Mouse (Mus musculus): ENCODE measurements at regions not wholly inside any gene's neighbourhood (a gene's known extent, or its start where the extent isn't known, plus 50 kb on each side); places are given as distances from the start of the nearest gene placed in this dataset.
A peak's percentile ranks its signal among the peaks of the same experiment; 100 is the strongest.
"Not testable (repeated sequence)": the region's sequence is repeated elsewhere in the genome, so short reads cannot be mapped to it uniquely, and the experiment has no call there.

DNA sequence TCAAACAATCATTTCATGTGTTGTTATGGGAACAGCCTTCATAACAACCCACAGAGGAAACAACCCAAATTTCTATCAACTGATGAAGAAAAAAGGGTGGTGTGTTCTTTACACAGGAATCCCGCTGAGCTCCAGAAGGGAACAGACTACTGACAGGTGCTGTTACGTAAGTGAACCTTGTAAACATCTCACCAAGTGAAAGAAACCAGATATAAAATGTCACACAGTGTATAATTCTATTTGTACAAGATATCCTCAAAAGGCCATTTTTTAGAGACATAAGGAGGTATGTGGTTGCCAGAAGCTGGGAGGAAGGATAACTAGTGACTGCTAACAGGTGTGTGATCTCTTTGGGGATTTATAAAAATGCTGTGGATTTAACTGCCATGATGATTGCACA, 119.9 kb downstream of the Plod2 start:
- no peak for DNase-seq (ENCODE audit: low read depth, low spot score)

GRCm38 (mm10) chr9:92667361-92667881, 125.4 kb downstream of the Plod2 start:
- no peak for DNase-seq (ENCODE audit: low read depth, low spot score)

DNA sequence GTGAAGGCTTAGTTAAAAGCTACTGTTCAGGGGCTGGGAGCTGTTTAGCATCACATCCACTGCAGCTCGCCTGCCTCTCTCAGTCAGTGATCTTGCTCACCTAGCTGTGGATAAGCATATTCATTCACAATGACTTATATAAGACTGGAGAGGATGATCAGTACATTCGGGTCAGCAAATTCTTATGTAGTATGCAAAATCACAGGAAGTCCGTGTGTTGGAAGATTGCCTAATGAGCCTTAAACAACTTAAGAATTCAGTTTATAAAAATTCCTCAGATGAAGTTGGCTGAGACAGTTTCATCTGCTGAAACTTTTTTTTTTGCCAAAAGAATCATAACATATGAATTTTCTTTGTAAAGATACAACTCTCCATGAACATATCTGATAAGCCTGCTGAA, 129.9 kb downstream of the Plod2 start:
- no peak for DNase-seq (ENCODE audit: low read depth, low spot score)

DNA sequence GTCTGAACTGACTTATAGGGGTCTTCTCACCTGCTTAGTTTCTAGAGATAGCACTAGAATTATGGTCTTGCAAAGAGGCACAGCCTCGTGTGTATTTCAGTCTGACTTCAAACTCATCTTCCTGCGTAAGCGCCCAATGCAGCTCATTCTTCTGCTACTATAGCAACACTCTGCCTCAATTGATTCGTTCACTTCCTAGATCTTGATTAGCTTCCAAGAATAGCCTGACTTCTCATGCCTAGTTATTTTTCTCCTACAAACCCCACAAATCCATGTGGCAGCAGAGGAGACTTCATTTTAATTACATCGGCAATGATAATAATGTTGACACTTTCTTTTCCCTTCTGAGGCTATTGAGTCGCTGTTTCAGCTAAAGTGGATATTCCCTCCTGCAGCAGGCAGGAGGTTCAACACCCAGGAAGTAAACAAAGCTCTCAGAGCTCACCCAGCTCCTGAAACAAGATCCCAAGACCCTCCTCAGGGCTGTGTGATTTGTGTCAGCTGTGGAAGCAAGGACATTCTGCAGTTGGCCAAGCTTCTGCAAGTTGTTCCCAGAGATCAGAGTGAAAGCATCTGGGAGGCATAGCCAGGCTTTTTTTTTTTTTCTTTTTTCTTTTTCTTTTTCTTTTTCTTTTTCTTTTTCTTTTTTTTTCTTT, 152.5 kb downstream of the Plod2 start:
- no peak for DNase-seq (ENCODE audit: low read depth, low spot score)

GRCm38 (mm10) chr9:92697971-92698370, 155.9 kb downstream of the Plod2 start:
- no peak for DNase-seq (ENCODE audit: low read depth, low spot score)

DNA sequence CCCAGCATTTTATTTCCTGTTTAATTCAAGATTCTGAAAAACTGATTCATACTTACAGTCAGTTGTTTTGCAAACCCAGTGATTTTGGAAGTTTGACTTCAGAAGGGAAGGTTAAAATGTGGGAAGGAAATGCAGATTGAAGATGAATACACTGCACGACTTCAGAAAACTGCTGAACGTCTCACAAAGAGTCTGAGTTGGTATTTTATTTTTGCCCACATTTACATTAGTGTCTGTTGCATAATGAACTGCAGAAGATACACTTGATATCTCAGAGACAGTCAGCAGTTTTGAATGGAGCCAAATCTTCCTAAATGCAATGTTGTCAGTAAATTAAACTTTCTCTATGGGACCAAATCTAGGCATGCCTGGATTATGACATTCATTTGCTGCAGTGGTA, 162.7 kb downstream of the Plod2 start:
- DNase-seq (ENCODE audit: low read depth, low spot score): no peak

- DNase-seq (ENCODE audit: low read depth, low spot score): no peak
Observed at GRCm38 (mm10) chr9:92707011-92707410, 165.0 kb downstream of the Plod2 start.

GRCm38 (mm10) chr9:92717176-92717575, 175.2 kb downstream of the Plod2 start:
- no peak for DNase-seq (ENCODE audit: low read depth, low spot score)

GRCm38 (mm10) chr9:92718337-92718736, 176.3 kb downstream of the Plod2 start:
- no peak for DNase-seq (ENCODE audit: low read depth, low spot score)

DNA sequence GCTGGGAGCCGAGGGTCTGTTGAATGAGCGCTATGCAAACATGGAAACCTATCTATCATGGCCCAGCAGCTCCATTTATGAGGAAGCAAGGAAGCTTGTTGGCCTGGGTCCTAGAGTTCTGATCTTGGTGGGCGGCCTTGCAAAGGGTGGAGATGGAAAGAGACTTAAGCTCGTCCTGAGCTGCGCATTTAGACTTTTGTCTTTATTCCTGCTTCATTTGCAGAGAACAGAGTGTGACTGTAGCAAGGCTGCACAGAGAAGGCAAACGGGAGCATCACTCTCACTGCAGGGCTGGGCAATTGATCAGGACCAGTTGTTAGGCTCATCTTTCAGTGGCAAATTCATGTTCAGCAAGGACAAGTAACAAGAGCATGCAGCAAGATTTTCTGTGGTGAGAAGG, 177.2 kb downstream of the Plod2 start:
- no peak for DNase-seq (ENCODE audit: low read depth, low spot score)

- DNase-seq (ENCODE audit: low read depth, low spot score): no peak
Observed at GRCm38 (mm10) chr9:92728864-92729263, 186.8 kb downstream of the Plod2 start.

DNA sequence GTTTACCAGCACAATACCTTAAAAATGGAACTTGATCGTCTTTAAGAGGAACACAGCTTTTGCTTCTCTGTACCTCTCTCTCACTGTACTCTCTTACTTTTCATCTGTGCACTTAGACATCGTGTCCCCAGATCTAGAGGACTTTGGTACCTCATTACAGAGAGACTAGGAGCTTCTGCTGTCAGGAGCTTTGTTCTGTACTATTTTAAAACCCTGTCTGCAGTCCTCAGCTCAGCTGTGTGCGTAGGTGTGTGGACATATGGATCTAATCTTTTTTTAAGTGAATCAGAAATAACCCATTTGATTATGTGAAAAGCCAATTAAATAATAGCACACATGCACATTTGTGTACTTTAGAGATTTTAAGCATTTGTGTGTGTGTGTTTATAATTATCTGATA, 189.4 kb downstream of the Plod2 start:
- no peak for DNase-seq (ENCODE audit: low read depth, low spot score)

- no peak for DNase-seq (ENCODE audit: low read depth, low spot score)
Observed at GRCm38 (mm10) chr9:92767532-92767931, 225.5 kb downstream of the Plod2 start.

GRCm38 (mm10) chr9:92768432-92768831, 226.4 kb downstream of the Plod2 start:
- DNase-seq (ENCODE audit: low read depth, low spot score): no peak

- peak; percentile 12 for DNase-seq (ENCODE audit: low read depth, low spot score)
Observed at GRCm38 (mm10) chr9:92769528-92769927, 227.5 kb downstream of the Plod2 start.

- no peak for DNase-seq (ENCODE audit: low read depth, low spot score)
Observed at GRCm38 (mm10) chr9:92771002-92771401, 229.0 kb downstream of the Plod2 start.

DNA sequence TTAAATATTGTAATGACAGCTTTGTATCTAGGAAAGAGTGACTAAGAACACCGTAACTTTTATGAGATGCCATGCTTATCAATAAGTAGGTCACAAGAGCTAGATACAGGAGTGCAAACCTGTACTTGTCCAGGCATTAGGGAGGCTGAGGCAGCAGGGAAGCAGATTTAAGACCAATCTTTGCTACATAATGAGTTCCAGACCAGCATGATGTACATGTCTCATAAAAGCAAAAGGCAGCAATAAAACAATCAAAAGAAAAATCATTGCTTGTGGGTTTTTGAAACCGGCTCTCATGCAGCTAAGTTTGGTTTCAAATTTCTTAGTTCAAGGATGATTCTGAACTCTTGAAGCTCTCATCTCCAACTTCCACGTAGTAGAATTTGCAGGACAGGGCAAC, 229.7 kb downstream of the Plod2 start:
- no peak for DNase-seq (ENCODE audit: low read depth, low spot score)

DNA sequence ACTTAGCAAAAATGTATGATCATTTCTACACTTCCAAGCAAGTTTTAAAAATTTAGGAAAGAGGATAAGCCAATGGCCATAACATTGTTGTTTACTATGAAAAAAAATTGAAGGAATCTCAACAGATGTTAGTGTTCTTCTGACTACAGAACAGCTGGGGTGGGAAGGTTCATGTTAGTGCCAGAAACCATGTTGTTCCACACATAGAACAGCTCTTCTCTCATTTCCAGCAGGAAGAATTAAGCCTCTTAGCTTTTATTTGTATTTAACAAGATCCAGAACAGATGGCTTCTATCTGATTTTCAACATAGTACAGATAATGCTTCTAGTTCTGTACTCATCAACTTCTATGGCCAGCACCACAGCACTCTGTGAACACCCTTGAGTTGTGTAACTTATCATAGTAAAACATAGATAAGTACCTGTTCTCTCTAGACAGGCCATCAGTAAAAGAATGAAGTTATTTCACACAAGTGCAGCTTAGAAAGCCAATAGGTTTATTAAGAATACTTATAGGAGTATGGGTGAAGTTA, 241.0 kb downstream of the Plod2 start:
- no peak for DNase-seq (ENCODE audit: low read depth, low spot score)

- DNase-seq (ENCODE audit: low read depth, low spot score): no peak
Observed at GRCm38 (mm10) chr9:92799695-92800094, 257.7 kb downstream of the Plod2 start.

- DNase-seq (ENCODE audit: low read depth, low spot score): no peak
Observed at GRCm38 (mm10) chr9:92809469-92809868, 267.4 kb downstream of the Plod2 start.

DNA sequence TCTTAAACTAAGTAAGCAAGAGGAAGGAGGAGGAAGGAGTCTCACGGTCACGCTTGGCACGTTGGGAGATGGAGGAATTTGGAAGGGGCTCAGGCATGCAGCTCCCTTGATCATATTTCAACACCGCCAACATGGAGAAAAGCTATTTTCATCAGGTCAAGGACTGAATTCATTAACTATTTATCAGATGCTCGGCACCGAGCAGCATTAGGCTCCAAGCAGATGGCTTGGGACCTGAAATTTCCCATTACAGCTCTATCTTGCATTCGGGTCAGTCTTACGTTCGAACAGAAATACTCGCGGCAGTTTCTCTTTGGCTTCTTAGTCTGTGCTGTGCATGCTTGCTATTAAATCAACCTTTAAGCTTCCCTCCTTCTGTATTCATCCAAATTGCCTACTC, 278.7 kb downstream of the Plod2 start:
- DNase-seq (ENCODE audit: low read depth, low spot score): no peak

GRCm38 (mm10) chr9:92826708-92827353, 284.8 kb downstream of the Plod2 start:
- DNase-seq (ENCODE audit: low read depth, low spot score): no peak

DNA sequence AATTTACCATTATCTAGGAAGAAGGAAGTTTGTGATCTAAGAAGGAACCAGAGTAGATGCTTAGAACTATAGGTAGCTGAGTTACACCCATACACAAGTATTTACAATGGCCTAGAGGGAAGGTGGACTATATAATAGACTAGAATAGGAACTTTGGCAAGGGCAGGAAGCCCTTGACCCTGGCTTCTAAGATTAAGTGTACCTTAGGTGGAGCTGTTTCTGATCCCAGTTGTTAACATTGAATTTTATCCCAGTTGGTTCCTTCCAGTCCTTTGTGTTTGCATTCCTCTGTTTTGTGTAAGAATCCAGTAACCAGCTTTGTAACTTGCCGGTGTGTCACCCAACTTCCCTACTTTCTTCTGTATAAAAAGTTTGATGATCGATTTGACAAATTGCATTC, 294.1 kb downstream of the Plod2 start:
- DNase-seq (ENCODE audit: low read depth, low spot score): not testable (repeated sequence)
